Mouse (Mus musculus) spleen, adult 2 months (tissue): ENCODE data around the gene Magi1. TPM values are rescaled to one million over a fixed set of nuclear protein-coding genes. Genes with fewer than 3 reads are reported as not detected.

Experiments used
- DNase-seq, 2 experiments: peaks; one replicate each; pipeline versions ENCODE4 v3.0.0 to v3.0.0-alpha.2; 2012 to 2021; ENCODE audit warnings: low spot score in 2 of 2, low read depth in 1 of 2
- H3K27ac ChIP-seq: fragments of 200-500 bp; 2 replicates; pipeline ENCODE4 v1.5.1; 2012; ENCODE audit warnings: low read length, inconsistent platforms; ENCODE audit not compliant: insufficient read depth
- H3K27me3 ChIP-seq: fragments of 200-500 bp; 2 replicates; pipeline ENCODE4 v1.6.1; 2012; ENCODE audit warnings: mild to moderate bottlenecking, moderate library complexity, low read length, inconsistent platforms; ENCODE audit not compliant: control insufficient read depth, insufficient read depth
- H3K36me3 ChIP-seq: fragments of 200-500 bp; 2 replicates; pipeline ENCODE4 v1.6.1; 2012; ENCODE audit warnings: mild to moderate bottlenecking, low read length, inconsistent platforms; ENCODE audit not compliant: control insufficient read depth, insufficient read depth
- H3K4me1 ChIP-seq: fragments of 200-500 bp; 2 replicates; pipeline ENCODE4 v1.6.1; 2011; ENCODE audit warnings: inconsistent platforms; ENCODE audit not compliant: control insufficient read depth, insufficient read depth, insufficient read length
- H3K4me3 ChIP-seq: fragments of 200-500 bp; 2 replicates; pipeline ENCODE4 v1.5.1; 2011; ENCODE audit warnings: mild to moderate bottlenecking, inconsistent platforms; ENCODE audit not compliant: insufficient read depth, insufficient read length; ENCODE audit errors: extremely low read depth
- CTCF ChIP-seq: fragments of 200-500 bp; IDR thresholded peaks from 2 replicates; pipeline ENCODE4 v1.5.1; 2011; ENCODE audit warnings: mild to moderate bottlenecking, inconsistent platforms; ENCODE audit not compliant: insufficient read depth, insufficient read length, insufficient replicate concordance; ENCODE audit errors: extremely low read depth
- POLR2A ChIP-seq: fragments of 200-500 bp; IDR thresholded peaks from 2 replicates; pipeline ENCODE4 v1.6.1; 2011; ENCODE audit warnings: low read depth, low read length, inconsistent platforms
- WGBS: fragments of 180-500 bp; shearing (Covaris S2); methylation state at CpG from one replicate; pipeline ENCODE4 v1.1.7; 2018; 5-methylcytosine and 5-hydroxymethylcytosine counted together
- polyA plus RNA-seq: library from polyadenylated mRNA; depleted of rRNA; stranded (reverse); fragments of >200 nt; gene quantifications from 2 replicates; pipeline ENCODE4 v1.2.3, GENCODE M21; 2012

The Magi1 gene
- polyA plus RNA-seq, 1 experiment: 1.6 TPM

- no peak for TF ChIP-seq CTCF
- TF ChIP-seq POLR2A: no peak
- no peak for DNase-seq
Measured at GRCm38 (mm10) chr6:94107401-94108107, 176.2 kb downstream of the Magi1 start.

DNA sequence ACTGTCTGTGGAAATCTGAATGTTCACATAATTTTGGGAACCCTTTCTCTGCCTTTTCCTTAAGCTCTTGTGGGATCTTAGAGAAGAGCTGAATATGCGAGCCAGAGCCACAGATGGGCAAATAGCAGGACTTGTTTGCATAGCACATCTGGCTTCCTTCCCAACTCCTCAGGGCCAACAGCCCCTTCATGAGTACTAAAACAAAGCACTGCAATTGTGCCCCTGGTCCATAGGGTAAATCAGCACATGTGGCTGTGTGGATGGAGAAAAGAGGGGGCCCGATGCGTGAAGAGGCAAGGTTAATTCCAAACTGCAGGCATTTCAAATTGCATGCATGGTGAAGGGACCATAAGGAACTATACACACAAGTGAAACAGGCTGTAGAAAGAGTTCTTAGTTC lies 180.1 kb downstream of the Magi1 start:
- Histone ChIP-seq H3K4me1 (no peaks in the 10 kb centered on the region), H3K4me3 (no peak overlapping the region), H3K36me3 (no peaks in the 10 kb centered on the region), H3K27me3 (no peaks in the 10 kb centered on the region), H3K27ac (no peak overlapping the region)
- WGBS: 84% methylated on average over 3 of the region's 3 CpGs
- no peak for TF ChIP-seq POLR2A
- no peak for TF ChIP-seq CTCF
- DNase-seq: no peak

More at GRCm38 (mm10) chr6:94107401-94108107, 176.2 kb downstream of the Magi1 start:
- no peak overlapping the region for H3K27ac ChIP-seq
- no peaks in the 10 kb centered on the region for H3K4me1 ChIP-seq
- H3K36me3 ChIP-seq: no peaks in the 10 kb centered on the region
- no peak overlapping the region for H3K4me3 ChIP-seq
- H3K27me3 ChIP-seq: no peaks in the 10 kb centered on the region
- 76% methylated on average over 11 of the region's 11 CpGs for WGBS

GRCm38 (mm10) chr6:94101256-94101655 lies 182.5 kb downstream of the Magi1 start:
- TF ChIP-seq CTCF: no peak
- TF ChIP-seq POLR2A: no peak
- H3K4me1 ChIP-seq: no peaks in the 10 kb centered on the region
- H3K27me3 ChIP-seq: no peaks in the 10 kb centered on the region
- H3K4me3 ChIP-seq: no peak overlapping the region
- no peak overlapping the region for H3K27ac ChIP-seq
- WGBS: 71% methylated on average over 5 of the region's 5 CpGs
- no peaks in the 10 kb centered on the region for H3K36me3 ChIP-seq
- DNase-seq: no peak

DNA sequence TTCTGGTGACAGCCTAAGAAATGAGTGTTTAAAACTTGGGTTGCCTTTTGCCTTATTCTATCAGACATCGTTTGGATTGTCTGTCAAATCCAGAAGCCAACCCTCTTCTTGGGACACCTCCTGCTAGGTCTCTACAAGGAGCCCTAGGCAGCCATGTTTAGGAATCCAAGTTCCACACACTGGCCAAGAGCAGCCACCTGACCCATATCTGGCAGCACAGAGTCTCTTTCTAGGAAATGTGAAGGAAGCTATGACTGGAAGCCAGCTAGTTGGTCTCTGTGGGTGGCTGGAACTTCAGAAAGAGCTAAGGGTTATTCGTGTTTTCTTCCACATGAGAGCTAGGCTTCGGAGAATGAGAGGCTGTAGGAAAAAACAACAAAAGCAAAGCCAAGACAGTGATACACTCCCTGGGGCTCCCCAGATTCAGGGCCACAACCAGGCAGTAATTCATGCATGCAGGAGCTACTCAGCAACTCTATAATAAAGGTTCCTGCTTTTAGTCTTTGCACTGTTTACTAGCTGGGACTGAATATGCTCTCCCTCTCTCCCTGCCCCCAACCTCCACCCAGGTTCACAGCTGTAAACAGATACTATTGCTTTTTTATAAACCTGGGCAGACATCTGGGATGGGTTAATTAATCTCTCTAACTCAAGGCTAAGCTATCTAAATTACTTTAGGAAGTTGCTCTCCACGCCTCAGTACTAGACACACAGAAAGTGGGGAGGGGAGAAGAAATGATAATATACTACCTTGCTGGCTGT lies 188.6 kb downstream of the Magi1 start:
- no peak for DNase-seq

GRCm38 (mm10) chr6:94092969-94093597 lies 190.6 kb downstream of the Magi1 start:
- Histone ChIP-seq H3K4me3 (no peak overlapping the region), H3K4me1 (no peaks in the 10 kb centered on the region), H3K27ac (no peak overlapping the region), H3K36me3 (no peaks in the 10 kb centered on the region), H3K27me3 (no peaks in the 10 kb centered on the region)
- TF ChIP-seq POLR2A: no peak
- no peak for TF ChIP-seq CTCF
- no peak for DNase-seq
- 77% methylated on average over 8 of the region's 8 CpGs for WGBS

More for the DNA sequence above, 188.6 kb downstream of the Magi1 start:
- WGBS: 63% methylated on average over 4 of the region's 4 CpGs
- no peaks in the 10 kb centered on the region for H3K27me3 ChIP-seq
- no peaks in the 10 kb centered on the region for H3K4me1 ChIP-seq
- no peak overlapping the region for H3K4me3 ChIP-seq
- no peak for TF ChIP-seq CTCF
- H3K27ac ChIP-seq: no peak overlapping the region
- H3K36me3 ChIP-seq: no peaks in the 10 kb centered on the region

- WGBS: 89% methylated on average over 4 of the region's 4 CpGs
- TF ChIP-seq CTCF (no peak), POLR2A (no peak)
- no peak for DNase-seq
- no peaks in the 10 kb centered on the region for H3K36me3 ChIP-seq
- no peaks in the 10 kb centered on the region for H3K4me1 ChIP-seq
- H3K27ac ChIP-seq: no peak overlapping the region
- no peak overlapping the region for H3K4me3 ChIP-seq
- H3K27me3 ChIP-seq: no peaks in the 10 kb centered on the region
Measured at GRCm38 (mm10) chr6:94092500-94092899, 191.2 kb downstream of the Magi1 start.
